Comparison of ENCODE assay signal across 26 mouse cellular contexts in genomic region chr10:58220726-58221125, GRCm38 (mm10). TPM values are rescaled to one million over a fixed set of nuclear protein-coding genes. Genes with fewer than 3 reads are reported as not detected.
DNase-seq lines count a peak whose midpoint lies in the region; ATAC-seq and TF ChIP-seq lines count a peak whose summit lies in the region.
"Had no signal": no experiment of that assay in that cellular context is flagged by ENCODE, and none has a peak within 500 bp of the region (broad histone marks: within the 10 kb centered on the region; RNA-seq: fewer than 3 reads in every experiment).

No protein-coding gene starts in this region.

- ATAC-seq in forebrain, embryonic 15.5 days (replicated peaks) = no peak
- no peak for ATAC-seq in hindbrain, postnatal 0 days
- no peak for ATAC-seq in hindbrain, embryonic 16.5 days
- ATAC-seq in megakaryocyte progenitor cell, adult 5-6 weeks (replicated peaks; ENCODE audit: poor library complexity) = no peak
- ATAC-seq: intestine, embryonic 16.5 days had no signal

- H3K36me3 ChIP-seq in forebrain, embryonic 10.5 days (replicated peaks) = no peaks in the 10 kb centered on the region
- no peaks in the 10 kb centered on the region for H3K36me3 ChIP-seq in forebrain, embryonic 15.5 days
- H3K36me3 ChIP-seq in hindbrain, postnatal 0 days (ENCODE audit: insufficient read depth, low read length) = no peaks in the 10 kb centered on the region
- no peaks in the 10 kb centered on the region for H3K36me3 ChIP-seq in hindbrain, embryonic 16.5 days (ENCODE audit: control insufficient read depth, insufficient read depth, low read length)
- H3K36me3 ChIP-seq in testis, adult 2 months (ENCODE audit: control insufficient read depth, insufficient read depth, low read length) = no peaks in the 10 kb centered on the region
- H3K36me3 ChIP-seq: embryonic facial prominence, embryonic 13.5 days; heart, embryonic 13.5 days; hindbrain, embryonic 13.5 days; kidney, embryonic 15.5 days had no signal

- WGBS in forebrain, embryonic 10.5 days = 83% methylated on average over 6 of the region's 6 CpGs
- WGBS in forebrain, embryonic 15.5 days = 84% methylated on average over 6 of the region's 6 CpGs
- 88% methylated on average over 6 of the region's 6 CpGs for WGBS in hindbrain, postnatal 0 days
- WGBS in hindbrain, embryonic 16.5 days = 87% methylated on average over 6 of the region's 6 CpGs

- H3K27ac ChIP-seq in forebrain, embryonic 10.5 days = no peak overlapping the region
- H3K27ac ChIP-seq in forebrain, embryonic 15.5 days (replicated peaks) = no peak overlapping the region
- no peak overlapping the region for H3K27ac ChIP-seq in hindbrain, postnatal 0 days
- no peak overlapping the region for H3K27ac ChIP-seq in hindbrain, embryonic 16.5 days (ENCODE audit: low read depth, low read length)
- no peak overlapping the region for H3K27ac ChIP-seq in testis, adult 2 months (ENCODE audit: control insufficient read depth, insufficient read depth, low read depth, low read length)
- H3K27ac ChIP-seq: embryonic facial prominence, embryonic 13.5 days; heart, embryonic 13.5 days; hindbrain, embryonic 13.5 days; kidney, embryonic 15.5 days had no signal

- H3K27me3 ChIP-seq in forebrain, embryonic 10.5 days (ENCODE audit: poor library complexity, severe bottlenecking) = no peaks in the 10 kb centered on the region
- no peaks in the 10 kb centered on the region for H3K27me3 ChIP-seq in forebrain, embryonic 15.5 days
- H3K27me3 ChIP-seq in hindbrain, postnatal 0 days (ENCODE audit: insufficient read depth, low read length) = no peaks in the 10 kb centered on the region
- H3K27me3 ChIP-seq in hindbrain, embryonic 16.5 days (replicated peaks; ENCODE audit: control insufficient read depth, insufficient read depth, low read length) = no peaks in the 10 kb centered on the region
- H3K27me3 ChIP-seq in testis, adult 2 months (ENCODE audit: control insufficient read depth, insufficient read depth, low read length) = no peaks in the 10 kb centered on the region
- H3K27me3 ChIP-seq: embryonic facial prominence, embryonic 13.5 days; heart, embryonic 13.5 days; hindbrain, embryonic 13.5 days; kidney, embryonic 15.5 days had no signal

- TF ChIP-seq CTCF in hindbrain, postnatal 0 days (IDR thresholded peaks at IDR 0.05; ENCODE audit: low read depth) = no peak
- TF ChIP-seq CTCF in testis, adult 2 months (IDR thresholded peaks at IDR 0.05; ENCODE audit: control insufficient read depth, insufficient read depth, insufficient replicate concordance, low read depth, low read length) = no peak

- H3K4me1 ChIP-seq in forebrain, embryonic 10.5 days = no peaks in the 10 kb centered on the region
- H3K4me1 ChIP-seq in forebrain, embryonic 15.5 days = no peaks in the 10 kb centered on the region
- H3K4me1 ChIP-seq in hindbrain, postnatal 0 days (ENCODE audit: insufficient read depth, low read length) = no peaks in the 10 kb centered on the region
- no peaks in the 10 kb centered on the region for H3K4me1 ChIP-seq in hindbrain, embryonic 16.5 days (ENCODE audit: control insufficient read depth, insufficient read depth, low read depth, low read length)
- H3K4me1 ChIP-seq in testis, adult 2 months (ENCODE audit: control insufficient read depth, insufficient read depth, low read length) = no peaks in the 10 kb centered on the region
- H3K4me1 ChIP-seq: embryonic facial prominence, embryonic 13.5 days; heart, embryonic 13.5 days; hindbrain, embryonic 13.5 days; kidney, embryonic 15.5 days had no signal

- peak; percentile 31 for DNase-seq in forebrain, embryonic 10.5 days (ENCODE audit: extremely low spot score, low spot score)
- peak; percentile 11 for DNase-seq in hindbrain, postnatal 0 days (ENCODE audit: low spot score)
- DNase-seq in testis, postnatal 14 days (ENCODE audit: low spot score) = no peak
- no peak for DNase-seq in layer of hippocampus, adult 11-12 months (ENCODE audit: low spot score)
- DNase-seq: adrenal gland, postnatal 14 days; cerebellum, adult 11 months; gastrocnemius, postnatal 36 days; lung, adult 18-20 months; lung, postnatal 36 days; right cerebral cortex, postnatal 4 days; thymus, adult 2 months had no signal

- 0 out of 2 replicates have a peak, but pooled peaks have one; percentile 26 for TF ChIP-seq POLR2A in testis, adult 2 months (IDR thresholded peaks at IDR 0.05; ENCODE audit: control insufficient read depth, low read depth, low read length)

- no peak overlapping the region for H3K4me3 ChIP-seq in forebrain, embryonic 10.5 days
- no peak overlapping the region for H3K4me3 ChIP-seq in forebrain, embryonic 15.5 days
- no peak overlapping the region for H3K4me3 ChIP-seq in hindbrain, postnatal 0 days (ENCODE audit: low read length)
- no peak overlapping the region for H3K4me3 ChIP-seq in hindbrain, embryonic 16.5 days (ENCODE audit: low read length)
- H3K4me3 ChIP-seq in testis, adult 2 months (ENCODE audit: control insufficient read depth, low read depth, low read length) = no peak overlapping the region
- H3K4me3 ChIP-seq: embryonic facial prominence, embryonic 13.5 days; heart, embryonic 13.5 days; hindbrain, embryonic 13.5 days; kidney, embryonic 15.5 days had no signal

- H3K9ac ChIP-seq in forebrain, embryonic 15.5 days (replicated peaks) = no peak overlapping the region
- H3K9ac ChIP-seq in hindbrain, postnatal 0 days (replicated peaks; ENCODE audit: low read length) = no peak overlapping the region
- H3K9ac ChIP-seq in hindbrain, embryonic 16.5 days (ENCODE audit: low read depth, low read length) = no peak overlapping the region
- H3K9ac ChIP-seq: embryonic facial prominence, embryonic 13.5 days; heart, embryonic 13.5 days; hindbrain, embryonic 13.5 days; kidney, embryonic 15.5 days had no signal

- no peak overlapping the region for H3K4me2 ChIP-seq in forebrain, embryonic 15.5 days (replicated peaks)
- H3K4me2 ChIP-seq in hindbrain, postnatal 0 days (ENCODE audit: low read depth, low read length) = no peak overlapping the region
- no peak overlapping the region for H3K4me2 ChIP-seq in hindbrain, embryonic 16.5 days (ENCODE audit: low read length)
- H3K4me2 ChIP-seq: embryonic facial prominence, embryonic 13.5 days; heart, embryonic 13.5 days; hindbrain, embryonic 13.5 days; kidney, embryonic 15.5 days had no signal

- peaks cover 10% of the 10 kb centered on the region; the same call in 1 of the 2 replicates for H3K9me3 ChIP-seq in forebrain, embryonic 10.5 days
- H3K9me3 ChIP-seq in forebrain, embryonic 15.5 days = no peaks in the 10 kb centered on the region; the same call in 1 of the 2 replicates
- no peaks in the 10 kb centered on the region; the same call in 1 of the 2 replicates for H3K9me3 ChIP-seq in hindbrain, postnatal 0 days (ENCODE audit: low read length)
- H3K9me3 ChIP-seq in hindbrain, embryonic 16.5 days (ENCODE audit: control insufficient read depth, low read length) = 0 out of 2 replicates have a peak, but pooled peaks cover 3% of the 10 kb centered on the region
- H3K9me3 ChIP-seq: kidney, embryonic 15.5 days had no signal

RNA-seq across cellular contexts. Expression of gene AW822073, which starts 4.0 kb away (rescaled TPM):
- not detected in 2 replicates for polyA plus RNA-seq in forebrain, embryonic 10.5 days (2016; fragmentation: Nextera tagmentation; extraction: Ambion mirVana)
- polyA plus RNA-seq in forebrain, embryonic 15.5 days (2015; fragmentation: Nextera tagmentation; extraction: Ambion mirVana) = not detected in 2 replicates
- total RNA-seq in hindbrain, postnatal 0 days (2014; rRNA removed) = not detected in 2 replicates
- not detected in 2 replicates for polyA plus RNA-seq in hindbrain, postnatal 0 days (2015; fragmentation: Nextera tagmentation; extraction: Ambion mirVana)
- not detected in 2 replicates for polyA plus RNA-seq in hindbrain, embryonic 16.5 days (2015; fragmentation: Nextera tagmentation; extraction: Ambion mirVana)
- polyA plus RNA-seq in testis, adult 2 months (2012; rRNA removed) = 3.1 and 4.6 TPM in 2 replicates
- not detected in 2 replicates for total RNA-seq in megakaryocyte progenitor cell, adult 5-6 weeks (2015)
- not detected in 2 replicates for total RNA-seq in megakaryocyte progenitor cell, adult 5-6 weeks (2017)
- total RNA-seq: adrenal gland, postnatal 14 days; gastrocnemius, postnatal 36 days; heart, postnatal 25 days; layer of hippocampus, adult 18-20 months; layer of hippocampus, postnatal 25 days; left cerebral cortex, postnatal 10 days had no signal
- polyA plus RNA-seq: brain, embryonic 14.5 days; embryonic facial prominence, embryonic 13.5 days; heart, embryonic 13.5 days; hindbrain, embryonic 13.5 days; intestine, embryonic 16.5 days; kidney, embryonic 15.5 days; limb, embryonic 14.5 days; thymus, adult 2 months had no signal

RNA-seq across cellular contexts. Expression of gene Duxf3, which starts 11.7 kb away (rescaled TPM):
- polyA plus RNA-seq in forebrain, embryonic 10.5 days (2016; fragmentation: Nextera tagmentation; extraction: Ambion mirVana) = not detected in 2 replicates
- polyA plus RNA-seq in forebrain, embryonic 15.5 days (2015; fragmentation: Nextera tagmentation; extraction: Ambion mirVana) = not detected in 2 replicates
- 0.83 TPM in 1 of 2 replicates, not detected in the other for total RNA-seq in hindbrain, postnatal 0 days (2014; rRNA removed)
- not detected in 2 replicates for polyA plus RNA-seq in hindbrain, postnatal 0 days (2015; fragmentation: Nextera tagmentation; extraction: Ambion mirVana)
- polyA plus RNA-seq in hindbrain, embryonic 16.5 days (2015; fragmentation: Nextera tagmentation; extraction: Ambion mirVana) = not detected in 2 replicates
- 4.0 and 4.8 TPM in 2 replicates for polyA plus RNA-seq in testis, adult 2 months (2012; rRNA removed)
- total RNA-seq in megakaryocyte progenitor cell, adult 5-6 weeks (2015) = not detected in 2 replicates
- not detected in 2 replicates for total RNA-seq in megakaryocyte progenitor cell, adult 5-6 weeks (2017)
- total RNA-seq: adrenal gland, postnatal 14 days; gastrocnemius, postnatal 36 days; heart, postnatal 25 days; layer of hippocampus, adult 18-20 months; layer of hippocampus, postnatal 25 days; left cerebral cortex, postnatal 10 days had no signal
- polyA plus RNA-seq: brain, embryonic 14.5 days; embryonic facial prominence, embryonic 13.5 days; heart, embryonic 13.5 days; hindbrain, embryonic 13.5 days; intestine, embryonic 16.5 days; kidney, embryonic 15.5 days; limb, embryonic 14.5 days; thymus, adult 2 months had no signal

RNA-seq across cellular contexts. Expression of gene Gm4981, which starts 15.8 kb away (rescaled TPM):
- not detected in 2 replicates for polyA plus RNA-seq in forebrain, embryonic 10.5 days (2016; fragmentation: Nextera tagmentation; extraction: Ambion mirVana)
- polyA plus RNA-seq in forebrain, embryonic 15.5 days (2015; fragmentation: Nextera tagmentation; extraction: Ambion mirVana) = not detected in 2 replicates
- not detected in 2 replicates for total RNA-seq in hindbrain, postnatal 0 days (2014; rRNA removed)
- not detected in 2 replicates for polyA plus RNA-seq in hindbrain, postnatal 0 days (2015; fragmentation: Nextera tagmentation; extraction: Ambion mirVana)
- polyA plus RNA-seq in hindbrain, embryonic 16.5 days (2015; fragmentation: Nextera tagmentation; extraction: Ambion mirVana) = not detected in 2 replicates
- 0.20 and 0.29 TPM in 2 replicates for polyA plus RNA-seq in testis, adult 2 months (2012; rRNA removed)
- total RNA-seq in megakaryocyte progenitor cell, adult 5-6 weeks (2015) = not detected in 2 replicates
- total RNA-seq in megakaryocyte progenitor cell, adult 5-6 weeks (2017) = not detected in 2 replicates
- total RNA-seq: adrenal gland, postnatal 14 days; gastrocnemius, postnatal 36 days; heart, postnatal 25 days; layer of hippocampus, adult 18-20 months; layer of hippocampus, postnatal 25 days; left cerebral cortex, postnatal 10 days had no signal
- polyA plus RNA-seq: brain, embryonic 14.5 days; embryonic facial prominence, embryonic 13.5 days; heart, embryonic 13.5 days; hindbrain, embryonic 13.5 days; intestine, embryonic 16.5 days; kidney, embryonic 15.5 days; limb, embryonic 14.5 days; thymus, adult 2 months had no signal

RNA-seq across cellular contexts. Expression of gene Gcc2, which starts 34.6 kb away (rescaled TPM):
- 46.1 and 52.5 TPM in 2 replicates for polyA plus RNA-seq in forebrain, embryonic 10.5 days (2016; fragmentation: Nextera tagmentation; extraction: Ambion mirVana)
- polyA plus RNA-seq in forebrain, embryonic 15.5 days (2015; fragmentation: Nextera tagmentation; extraction: Ambion mirVana) = 84.1 and 86.0 TPM in 2 replicates
- 29.9 and 32.0 TPM in 2 replicates for total RNA-seq in hindbrain, postnatal 0 days (2014; rRNA removed)
- polyA plus RNA-seq in hindbrain, postnatal 0 days (2015; fragmentation: Nextera tagmentation; extraction: Ambion mirVana) = 109 and 113 TPM in 2 replicates
- polyA plus RNA-seq in hindbrain, embryonic 16.5 days (2015; fragmentation: Nextera tagmentation; extraction: Ambion mirVana) = 61.2 and 72.2 TPM in 2 replicates
- 14.4 and 17.3 TPM in 2 replicates for polyA plus RNA-seq in testis, adult 2 months (2012; rRNA removed)
- total RNA-seq in megakaryocyte progenitor cell, adult 5-6 weeks (2015) = 41.4 and 45.6 TPM in 2 replicates
- total RNA-seq in megakaryocyte progenitor cell, adult 5-6 weeks (2017) = 39.4 and 47.6 TPM in 2 replicates

Comparison
In these comparisons a context has a peak if more than half of its experiments do, and no peak if none do; other contexts are left out.
1. DNase-seq: peak in forebrain, embryonic 10.5 days (single experiment) and hindbrain, postnatal 0 days (single experiment); none in testis, postnatal 14 days (single experiment) and layer of hippocampus, adult 11-12 months (single experiment).